Mouse (Mus musculus) stomach, embryonic 15.5 days (tissue): ENCODE measurements at regions not wholly inside any gene's neighbourhood (a gene's known extent, or its start where the extent isn't known, plus 50 kb on each side); places are given as distances from the start of the nearest gene placed in this dataset.
"Not testable (repeated sequence)": the region's sequence is repeated elsewhere in the genome, so short reads cannot be mapped to it uniquely, and the experiment has no call there.

Experiments used
- ATAC-seq: fragments of 200-750 bp; cut with Nextera tagmentation; 2 replicates; pipeline ENCODE4 v1.8.0; 2017; ENCODE audit warnings: low read depth, moderate number of reproducible peaks, moderate TSS enrichment; ENCODE audit not compliant: insufficient read depth, low FRiP score
- H3K27ac ChIP-seq: fragments of 300-500 bp; sonication (generic); 2 replicates; pipeline ENCODE4 v1.5.1; 2015; ENCODE audit warnings: mild to moderate bottlenecking, inconsistent platforms
- H3K27me3 ChIP-seq: fragments of 300-500 bp; sonication (generic); replicated peaks from 2 replicates; pipeline ENCODE4 v1.6.1; 2015; ENCODE audit warnings: inconsistent platforms
- H3K36me3 ChIP-seq: fragments of 300-500 bp; sonication (generic); 2 replicates; pipeline ENCODE4 v1.6.1; 2015; ENCODE audit warnings: inconsistent platforms
- H3K4me1 ChIP-seq: fragments of 300-500 bp; sonication (generic); 2 replicates; pipeline ENCODE4 v1.6.1; 2015; ENCODE audit warnings: inconsistent platforms
- H3K4me2 ChIP-seq: fragments of 300-500 bp; sonication (generic); 2 replicates; pipeline ENCODE4 v1.6.1; 2015; ENCODE audit warnings: mild to moderate bottlenecking, inconsistent platforms
- H3K4me3 ChIP-seq: fragments of 300-500 bp; sonication (generic); replicated peaks from 2 replicates; pipeline ENCODE4 v1.5.1; 2015; ENCODE audit warnings: inconsistent platforms
- H3K9ac ChIP-seq: fragments of 300-500 bp; sonication (generic); 2 replicates; pipeline ENCODE4 v1.6.1; 2015; ENCODE audit warnings: inconsistent platforms
- H3K9me3 ChIP-seq: fragments of 300-500 bp; sonication (generic); 2 replicates; pipeline ENCODE4 v1.6.1; 2016; ENCODE audit warnings: inconsistent platforms
- WGBS: fragments of 180-500 bp; shearing (Covaris S2); methylation state at CpG from one replicate; pipeline ENCODE4 v1.1.7; 2015; 5-methylcytosine and 5-hydroxymethylcytosine counted together

- no peak overlapping the region for H3K4me2 ChIP-seq
- H3K9ac ChIP-seq: no peak overlapping the region
- ATAC-seq: no peak
- H3K9me3 ChIP-seq: no peaks in the 10 kb centered on the region
- H3K36me3 ChIP-seq: no peaks in the 10 kb centered on the region
- H3K27ac ChIP-seq: no peak overlapping the region
- H3K4me1 ChIP-seq: peaks cover 6% of the 10 kb centered on the region; the same call in 1 of the 2 replicates
- 96% methylated on average over 3 of the region's 3 CpGs for WGBS
- no peaks in the 10 kb centered on the region for H3K27me3 ChIP-seq
- H3K4me3 ChIP-seq: no peak overlapping the region
Observed at GRCm38 (mm10) chr1:157048996-157049395, 59.5 kb downstream of the Tex35 start.

GRCm38 (mm10) chr1:157048201-157048923, 60.1 kb downstream of the Tex35 start:
- H3K9me3 ChIP-seq: no peaks in the 10 kb centered on the region
- H3K9ac ChIP-seq: no peak overlapping the region
- H3K36me3 ChIP-seq: no peaks in the 10 kb centered on the region
- ATAC-seq: peak; percentile 25; the same call in 1 of the 2 replicates
- H3K4me3 ChIP-seq: no peak overlapping the region
- H3K27ac ChIP-seq: no peak overlapping the region
- H3K4me1 ChIP-seq: peaks cover 6% of the 10 kb centered on the region; the same call in 1 of the 2 replicates
- 36% methylated on average over 11 of the region's 11 CpGs for WGBS
- H3K27me3 ChIP-seq: no peaks in the 10 kb centered on the region
- no peak overlapping the region for H3K4me2 ChIP-seq

GRCm38 (mm10) chr1:157047751-157048200, 60.7 kb downstream of the Tex35 start:
- WGBS: 51% methylated on average over 4 of the region's 4 CpGs
- Histone ChIP-seq H3K27ac (no peak overlapping the region), H3K4me3 (no peak overlapping the region), H3K36me3 (no peaks in the 10 kb centered on the region), H3K9ac (no peak overlapping the region), H3K9me3 (no peaks in the 10 kb centered on the region), H3K4me1 (peaks cover 6% of the 10 kb centered on the region; the same call in 1 of the 2 replicates), H3K27me3 (no peaks in the 10 kb centered on the region), H3K4me2 (no peak overlapping the region)
- no peak for ATAC-seq

GRCm38 (mm10) chr1:157046760-157047182, 61.7 kb downstream of the Tex35 start:
- 63% methylated on average over 4 of the region's 4 CpGs for WGBS
- no peak overlapping the region for H3K9ac ChIP-seq
- H3K4me2 ChIP-seq: no peak overlapping the region
- H3K27me3 ChIP-seq: no peaks in the 10 kb centered on the region
- peaks cover 6% of the 10 kb centered on the region; the same call in 1 of the 2 replicates for H3K4me1 ChIP-seq
- H3K36me3 ChIP-seq: no peaks in the 10 kb centered on the region
- H3K27ac ChIP-seq: peak overlapping the region; percentile 32; the same call in 1 of the 2 replicates
- no peak; the same call in 1 of the 2 replicates for ATAC-seq
- no peak overlapping the region for H3K4me3 ChIP-seq
- H3K9me3 ChIP-seq: no peaks in the 10 kb centered on the region

GRCm38 (mm10) chr1:157039836-157040196, 68.7 kb downstream of the Tex35 start:
- Histone ChIP-seq H3K4me1 (peaks cover 17% of the 10 kb centered on the region), H3K9ac (no peak overlapping the region), H3K36me3 (no peaks in the 10 kb centered on the region), H3K27ac (peak overlapping the region; percentile 63), H3K4me2 (peak overlapping the region; percentile 35), H3K27me3 (no peaks in the 10 kb centered on the region), H3K4me3 (no peak overlapping the region), H3K9me3 (no peaks in the 10 kb centered on the region)
- WGBS: 7% methylated on average over 4 of the region's 4 CpGs
- no peak for ATAC-seq

GRCm38 (mm10) chr1:157039016-157039835, 69.3 kb downstream of the Tex35 start:
- Histone ChIP-seq H3K4me3 (no peak overlapping the region), H3K9me3 (no peaks in the 10 kb centered on the region), H3K9ac (no peak overlapping the region), H3K4me1 (peaks cover 17% of the 10 kb centered on the region), H3K27ac (peak overlapping the region; percentile 63), H3K27me3 (no peaks in the 10 kb centered on the region), H3K4me2 (peak overlapping the region; percentile 35), H3K36me3 (no peaks in the 10 kb centered on the region)
- peak; percentile 77 for ATAC-seq
- 12% methylated on average over 14 of the region's 14 CpGs for WGBS

GRCm38 (mm10) chr1:157038111-157039008, 70.1 kb downstream of the Tex35 start:
- Histone ChIP-seq H3K4me2 (peak overlapping the region; percentile 35; the same call in 1 of the 2 replicates), H3K9ac (no peak overlapping the region), H3K27me3 (no peaks in the 10 kb centered on the region), H3K9me3 (no peaks in the 10 kb centered on the region), H3K36me3 (no peaks in the 10 kb centered on the region), H3K27ac (peak overlapping the region; percentile 63; the same call in 1 of the 2 replicates), H3K4me3 (no peak overlapping the region), H3K4me1 (peaks cover 17% of the 10 kb centered on the region)
- ATAC-seq: no peak
- 67% methylated on average over 14 of the region's 14 CpGs for WGBS

GRCm38 (mm10) chr1:157037246-157037991, 71.1 kb downstream of the Tex35 start:
- Histone ChIP-seq H3K4me3 (no peak overlapping the region), H3K4me2 (no peak overlapping the region), H3K9me3 (no peaks in the 10 kb centered on the region), H3K27ac (no peak overlapping the region), H3K9ac (no peak overlapping the region), H3K4me1 (peaks cover 17% of the 10 kb centered on the region), H3K27me3 (no peaks in the 10 kb centered on the region), H3K36me3 (no peaks in the 10 kb centered on the region)
- no peak for ATAC-seq
- WGBS: 84% methylated on average over 10 of the region's 10 CpGs

- Histone ChIP-seq H3K4me1 (peaks cover 17% of the 10 kb centered on the region), H3K27ac (no peak overlapping the region), H3K9ac (no peak overlapping the region), H3K4me3 (no peak overlapping the region), H3K4me2 (no peak overlapping the region), H3K9me3 (no peaks in the 10 kb centered on the region), H3K36me3 (no peaks in the 10 kb centered on the region), H3K27me3 (no peaks in the 10 kb centered on the region)
- WGBS: 43% methylated on average over 4 of the region's 4 CpGs
- ATAC-seq: no peak
Observed at GRCm38 (mm10) chr1:157036779-157037178, 71.7 kb downstream of the Tex35 start.

GRCm38 (mm10) chr1:157035221-157035620, 73.3 kb downstream of the Tex35 start:
- WGBS: 95% methylated on average over 8 of the region's 8 CpGs
- not testable (repeated sequence) for H3K9ac ChIP-seq, H3K4me3 ChIP-seq, H3K36me3 ChIP-seq, ATAC-seq, H3K27ac ChIP-seq, H3K27me3 ChIP-seq, H3K4me2 ChIP-seq, H3K9me3 ChIP-seq
- H3K4me1 ChIP-seq: peaks cover 17% of the 10 kb centered on the region

- no peaks in the 10 kb centered on the region for H3K36me3 ChIP-seq
- no peak for ATAC-seq
Observed at GRCm38 (mm10) chr1:157028682-157029081, 79.8 kb downstream of the Tex35 start.

More at GRCm38 (mm10) chr1:157028682-157029081, 79.8 kb downstream of the Tex35 start:
- Histone ChIP-seq H3K4me2 (no peak overlapping the region), H3K4me1 (no peaks in the 10 kb centered on the region), H3K27me3 (no peaks in the 10 kb centered on the region), H3K27ac (no peak overlapping the region), H3K9me3 (no peaks in the 10 kb centered on the region), H3K9ac (no peak overlapping the region), H3K4me3 (no peak overlapping the region)
- 96% methylated on average over 3 of the region's 3 CpGs for WGBS
